Mouse (Mus musculus) common myeloid progenitor, adult 5-6 weeks (primary cell): ENCODE measurements at regions not wholly inside any gene's neighbourhood (a gene's known extent, or its start where the extent isn't known, plus 50 kb on each side); places are given as distances from the start of the nearest gene placed in this dataset.

Experiments used
- ATAC-seq: replicated peaks from 2 replicates; pipeline ENCODE4 v1.8.0; 2016; ENCODE audit warnings: low read depth, mild to moderate bottlenecking, moderate TSS enrichment, inconsistent platforms; ENCODE audit not compliant: poor library complexity, severe bottlenecking

- no peak for ATAC-seq
These were observed 143.4 kb upstream of the F930015N05Rik start for GRCm38 (mm10) chr11:64579826-64580225.

- no peak for ATAC-seq
These were observed 149.6 kb upstream of the F930015N05Rik start for GRCm38 (mm10) chr11:64586056-64586455.

- no peak for ATAC-seq
These were observed 150.7 kb upstream of the F930015N05Rik start for GRCm38 (mm10) chr11:64587034-64587710.

- ATAC-seq = no peak
These were observed 151.5 kb upstream of the F930015N05Rik start for GRCm38 (mm10) chr11:64587751-64588600.

- ATAC-seq = peak; percentile 50; the same call in 1 of the 2 replicates
These were observed 152.1 kb upstream of the F930015N05Rik start for GRCm38 (mm10) chr11:64588601-64588989.

GRCm38 (mm10) chr11:64589026-64589425, 152.6 kb upstream of the F930015N05Rik start:
- ATAC-seq = no peak

- no peak for ATAC-seq
These were observed 153.6 kb upstream of the F930015N05Rik start for GRCm38 (mm10) chr11:64590091-64590490.

- ATAC-seq = no peak
These were observed 155.8 kb upstream of the F930015N05Rik start for GRCm38 (mm10) chr11:64592253-64592652.

GRCm38 (mm10) chr11:64597305-64597704, 160.9 kb upstream of the F930015N05Rik start:
- no peak for ATAC-seq

- ATAC-seq = no peak
These were observed 162.7 kb upstream of the F930015N05Rik start for GRCm38 (mm10) chr11:64599178-64599577.

- peak; percentile 98 for ATAC-seq
These were observed 164.0 kb upstream of the F930015N05Rik start for GRCm38 (mm10) chr11:64600201-64601102.

GRCm38 (mm10) chr11:64609043-64609442, 172.6 kb upstream of the F930015N05Rik start:
- no peak for ATAC-seq

GRCm38 (mm10) chr11:64610724-64611123, 174.3 kb upstream of the F930015N05Rik start:
- ATAC-seq = peak; percentile 80

- peak; percentile 69 for ATAC-seq
These were observed 178.7 kb upstream of the F930015N05Rik start for GRCm38 (mm10) chr11:64615140-64615539.

- 0 out of 2 replicates have a peak, but pooled peaks have one; percentile 22 for ATAC-seq
These were observed 182.4 kb upstream of the F930015N05Rik start for GRCm38 (mm10) chr11:64618631-64619385.

- no peak for ATAC-seq
These were observed 190.7 kb upstream of the F930015N05Rik start for GRCm38 (mm10) chr11:64627180-64627579.

GRCm38 (mm10) chr11:64640947-64641346, 204.5 kb upstream of the F930015N05Rik start:
- ATAC-seq = no peak

- ATAC-seq = no peak
These were observed 206.7 kb upstream of the F930015N05Rik start for GRCm38 (mm10) chr11:64643171-64643570.

GRCm38 (mm10) chr11:64647938-64648337, 211.5 kb upstream of the F930015N05Rik start:
- no peak for ATAC-seq
